Mouse (Mus musculus): ENCODE results near the gene Neurod1.

Gene Neurod1

DNA sequence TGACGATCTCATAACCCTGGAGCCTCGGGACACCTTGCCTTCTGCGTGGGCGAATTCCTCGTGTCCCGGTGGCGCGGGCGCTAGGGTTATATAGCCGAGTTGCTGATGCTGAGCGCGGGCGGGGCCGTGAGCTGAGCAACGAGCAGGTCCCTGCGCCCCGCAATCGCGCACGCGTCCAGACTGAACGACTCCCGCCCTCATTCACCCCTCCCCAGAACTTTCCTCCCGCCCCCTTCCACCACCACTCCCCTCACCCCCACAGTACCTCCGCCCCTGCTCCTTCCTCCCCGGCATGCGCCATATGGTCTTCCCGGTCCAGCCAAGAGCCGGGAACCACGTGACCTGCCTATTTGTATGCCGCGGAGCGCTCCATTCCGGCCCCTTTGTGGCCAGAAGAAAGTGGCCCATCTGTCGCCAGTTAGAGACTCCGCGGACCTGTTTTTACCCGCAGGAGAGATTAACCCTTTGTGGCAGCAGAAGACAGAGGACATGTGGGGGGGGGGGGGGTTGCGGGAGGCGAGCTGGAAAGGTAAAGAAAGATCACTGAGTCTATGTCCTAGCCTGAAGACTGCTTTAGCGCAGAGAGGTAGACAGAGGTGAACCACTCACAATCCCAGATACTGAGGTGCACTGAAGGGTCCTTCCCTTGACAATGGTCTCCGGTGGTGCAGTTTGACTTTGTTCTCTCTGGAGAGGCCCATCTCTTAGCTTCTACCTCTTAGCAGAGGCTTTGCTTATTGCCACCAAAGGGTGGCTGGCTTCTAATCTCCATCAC lies at the start of gene Neurod1, which contains the start of gene Cerkl:
Gene Neurod1, minus strand, starts transcription at position 177 of the 775 bp plus-strand sequence.
Gene Cerkl, minus strand, starts transcription at position 211 of the 775 bp plus-strand sequence.
- no peak for DNase-seq

- peak; percentile 69 for DNase-seq
Measured at GRCm38 (mm10) chr2:79498990-79499755, 42.6 kb upstream of the Neurod1 start.

- no peak for DNase-seq
Measured at GRCm38 (mm10) chr2:79485127-79485526, 28.6 kb upstream of the Neurod1 start.

- no peak for DNase-seq
Measured at GRCm38 (mm10) chr2:79482511-79482910, 26.0 kb upstream of the Neurod1 start.

DNA sequence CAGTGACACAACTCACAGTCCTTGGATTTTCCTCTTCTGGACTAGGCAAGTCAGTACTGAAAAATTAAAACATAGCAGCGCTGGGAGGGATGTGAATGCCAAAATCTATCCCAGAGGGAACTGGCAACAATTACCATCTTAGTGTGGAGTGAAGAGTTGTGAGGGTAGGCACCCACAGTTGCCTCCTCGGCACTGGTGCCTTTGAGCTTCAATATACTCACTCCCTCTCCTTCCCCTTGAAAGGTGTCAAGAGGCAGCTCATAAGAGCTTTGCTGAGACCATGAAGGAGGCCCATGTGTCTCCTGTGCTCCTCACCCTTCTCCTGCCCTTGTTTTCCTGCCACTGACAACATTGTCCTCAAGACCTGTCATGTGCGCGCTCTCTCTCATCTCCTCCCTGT lies 5.9 kb upstream of the Neurod1 start:
- DNase-seq = no peak

- no peak for DNase-seq
Measured at GRCm38 (mm10) chr2:79461861-79462260, 5.3 kb upstream of the Neurod1 start.

GRCm38 (mm10) chr2:79460586-79460985 lies 4.0 kb upstream of the Neurod1 start:
- no peak for DNase-seq

DNA sequence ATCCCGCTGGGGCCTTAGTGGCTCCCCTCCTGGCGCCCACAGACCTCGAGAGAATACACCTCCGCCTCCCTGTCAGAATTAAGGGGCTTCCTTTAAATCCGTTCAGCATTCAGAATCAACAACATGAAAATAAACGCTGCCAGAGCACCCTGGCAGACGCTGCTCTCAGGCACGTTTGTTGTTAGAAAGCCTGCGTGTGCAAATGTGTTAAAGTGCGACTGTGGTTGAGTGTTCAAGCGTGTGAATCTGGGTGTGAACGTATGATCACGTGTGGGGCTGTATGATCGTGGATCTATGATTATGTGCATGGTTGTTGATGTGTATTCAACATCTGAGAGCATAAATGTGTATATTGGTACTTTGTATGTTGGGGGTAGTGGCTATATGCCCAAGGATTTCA lies 3.6 kb upstream of the Neurod1 start:
- DNase-seq = no peak

- no peak for DNase-seq
Measured at GRCm38 (mm10) chr2:79459061-79460045, 2.8 kb upstream of the Neurod1 start.

DNA sequence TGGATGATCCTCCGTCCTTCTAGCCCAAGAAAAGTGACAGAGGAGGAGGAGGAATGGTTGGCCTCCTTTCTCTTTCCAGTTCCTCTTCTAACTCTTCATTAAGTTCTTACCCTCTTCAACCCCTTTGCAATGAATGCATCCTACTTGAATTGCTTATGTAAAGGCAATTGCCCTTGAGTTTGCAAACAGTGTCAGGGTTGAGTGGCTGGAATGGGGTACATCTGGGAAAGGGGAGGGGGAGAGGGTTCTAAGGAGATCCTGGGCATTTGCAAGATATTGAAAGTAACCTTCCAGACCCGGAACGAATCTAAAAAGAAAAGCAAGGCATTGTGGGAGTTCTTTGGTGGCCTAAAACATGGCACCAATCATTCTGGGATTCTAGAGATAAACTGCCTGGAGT lies 1.4 kb upstream of the Neurod1 start:
- no peak for DNase-seq

GRCm38 (mm10) chr2:79457434-79457833 lies 883 bp upstream of the Neurod1 start:
- DNase-seq = no peak

DNA sequence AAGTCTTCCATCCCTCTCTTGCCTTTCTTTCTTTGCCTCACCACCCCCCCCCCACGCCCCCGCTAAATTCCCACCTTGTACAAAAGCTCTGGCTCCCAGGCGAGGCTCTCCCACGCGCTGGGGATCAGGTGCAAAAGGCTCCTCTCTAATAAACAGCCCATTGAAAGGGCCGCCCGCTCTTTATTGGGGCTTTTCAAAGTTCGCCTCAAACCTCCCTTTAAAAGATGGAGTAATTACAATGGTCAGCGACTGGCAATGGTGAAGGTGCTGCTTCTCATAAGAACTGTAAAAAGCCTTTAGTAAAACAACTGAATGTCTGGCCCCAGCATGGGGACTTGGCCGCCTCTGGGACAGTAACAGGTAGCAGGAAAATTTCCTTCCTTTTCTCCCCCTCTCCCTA lies 905 bp downstream of the Neurod1 start:
- no peak for DNase-seq

DNA sequence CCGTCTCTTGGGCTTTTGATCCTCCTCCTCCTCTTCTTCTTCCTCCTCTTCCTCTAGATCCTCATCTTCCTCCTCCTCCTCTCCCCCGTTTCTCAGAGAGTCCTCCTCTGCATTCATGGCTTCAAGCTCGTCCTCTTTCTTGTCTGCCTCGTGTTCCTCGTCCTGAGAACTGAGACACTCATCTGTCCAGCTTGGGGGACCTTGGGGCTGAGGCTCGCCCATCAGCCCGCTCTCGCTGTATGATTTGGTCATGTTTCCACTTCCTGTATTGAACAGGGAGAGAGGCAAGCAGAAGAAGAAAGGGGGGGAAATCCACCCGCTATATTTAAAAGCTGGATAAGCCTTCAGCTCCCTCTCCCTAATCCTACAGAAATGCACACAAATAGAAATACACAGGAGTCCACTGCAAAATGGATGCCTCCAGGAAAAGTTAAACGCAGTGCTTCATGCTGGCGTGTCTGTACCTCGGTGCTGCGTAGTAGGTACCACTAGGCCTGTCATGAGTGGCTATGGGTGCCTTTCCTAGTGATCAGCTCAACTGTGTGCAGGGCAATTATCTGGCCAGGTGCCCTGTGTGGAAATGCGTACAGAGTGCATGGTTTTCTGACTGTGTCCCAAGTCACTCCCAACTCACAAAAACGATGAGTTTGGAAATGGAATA lies 1.6 kb downstream of the Neurod1 start:
- DNase-seq = no peak

- DNase-seq = peak; percentile 62
Measured at GRCm38 (mm10) chr2:79453901-79454781, 2.4 kb downstream of the Neurod1 start.

- no peak for DNase-seq
Measured at GRCm38 (mm10) chr2:79451438-79451837, 5.1 kb downstream of the Neurod1 start.

DNA sequence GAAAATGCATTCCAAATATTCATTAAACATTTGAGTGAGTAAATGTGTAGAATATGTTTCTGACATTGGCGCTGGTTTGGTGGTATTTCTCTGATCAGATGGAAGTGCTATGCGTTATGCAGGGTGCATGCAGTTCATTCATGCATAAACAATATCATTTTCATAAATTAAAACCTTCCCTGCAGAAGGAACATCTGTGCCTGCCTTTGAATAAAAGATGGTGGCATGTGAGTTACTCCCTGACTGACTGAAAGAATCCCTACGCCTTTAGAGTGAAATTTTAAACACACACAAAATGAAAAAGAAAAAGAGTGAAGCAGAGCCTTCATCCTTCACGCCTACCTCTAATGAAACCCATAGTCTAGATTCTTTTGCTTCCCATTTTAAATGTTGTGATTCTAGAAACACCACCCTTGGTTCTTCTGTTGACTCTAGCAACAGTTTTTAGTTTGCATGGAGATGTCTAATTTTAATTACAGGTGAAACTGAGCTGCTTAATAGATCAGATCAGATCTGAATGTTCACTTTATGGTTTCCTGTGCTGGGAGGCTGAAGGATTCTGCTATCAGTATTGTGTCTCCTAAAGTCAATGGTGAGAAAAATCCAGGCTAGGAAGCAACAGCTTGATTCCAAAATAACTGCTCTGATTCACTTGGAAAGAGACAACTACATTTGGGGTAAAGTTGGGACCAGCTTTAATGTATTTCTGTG lies 5.7 kb downstream of the Neurod1 start:
- no peak for DNase-seq

DNA sequence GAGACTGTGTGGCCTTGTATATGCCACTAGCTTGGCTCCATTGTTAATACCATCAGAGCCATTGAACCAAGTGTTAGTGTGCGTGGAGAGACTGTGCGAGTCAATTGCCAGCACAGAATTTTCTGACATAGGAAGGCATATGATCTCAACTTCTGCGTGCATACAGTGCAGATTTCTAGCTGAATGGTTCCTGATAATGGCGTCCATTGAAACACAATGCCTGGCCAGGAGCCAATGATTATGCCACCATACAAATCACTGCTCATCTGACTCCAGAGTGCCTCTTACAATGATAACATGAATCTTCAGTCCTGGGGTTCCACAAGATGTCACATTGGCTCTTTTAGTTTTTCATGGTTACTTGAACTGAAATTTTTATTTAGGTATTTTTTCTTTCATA lies 7.2 kb downstream of the Neurod1 start:
- DNase-seq = no peak

DNA sequence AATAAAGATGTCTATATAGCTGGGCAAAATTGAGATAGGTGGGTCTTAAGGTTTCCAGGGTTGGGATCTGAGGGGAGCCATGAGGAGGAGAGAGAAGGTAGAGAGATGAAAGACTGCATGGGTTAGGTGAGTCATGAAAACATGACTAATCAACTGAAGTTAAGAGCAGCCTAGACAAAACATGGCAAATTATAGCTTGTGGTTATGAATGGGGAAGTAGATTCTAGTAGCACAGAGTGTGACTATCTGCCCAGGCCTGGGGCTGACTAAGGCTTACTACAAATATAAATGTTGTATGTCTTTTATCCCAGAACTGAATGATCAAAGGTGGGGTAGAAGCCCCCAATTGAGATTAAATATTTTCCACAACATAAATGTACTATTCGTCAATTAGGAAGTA lies 9.4 kb downstream of the Neurod1 start:
- DNase-seq = no peak

- no peak for DNase-seq
Measured at GRCm38 (mm10) chr2:79443861-79444620, 12.5 kb downstream of the Neurod1 start.

- no peak for DNase-seq
Measured at GRCm38 (mm10) chr2:79443401-79443800, 13.2 kb downstream of the Neurod1 start.
